Mouse (Mus musculus) forebrain, embryonic 13.5 days (tissue): ENCODE data around the gene Arpc3. TPM values are rescaled to one million over a fixed set of nuclear protein-coding genes. Genes with fewer than 3 reads are reported as not detected.

ENCODE experiments used
- ATAC-seq: fragments of 200-750 bp; cut with Nextera tagmentation; 2 replicates; pipeline ENCODE4 v1.8.0; 2017
- H3K27ac ChIP-seq: fragments of 300-500 bp; sonication (generic); 2 replicates; pipeline ENCODE4 v1.5.1; 2015; ENCODE audit warnings: inconsistent platforms, mild to moderate bottlenecking, moderate library complexity
- H3K27me3 ChIP-seq: fragments of 300-500 bp; sonication (generic); 2 replicates; pipeline ENCODE4 v1.6.1; 2015; ENCODE audit warnings: mild to moderate bottlenecking, inconsistent platforms
- H3K36me3 ChIP-seq: fragments of 300-500 bp; sonication (generic); 2 replicates; pipeline ENCODE4 v1.6.1; 2015; ENCODE audit warnings: mild to moderate bottlenecking, inconsistent platforms; ENCODE audit not compliant: poor library complexity, severe bottlenecking
- H3K4me1 ChIP-seq: fragments of 300-500 bp; sonication (generic); 2 replicates; pipeline ENCODE4 v1.6.1; 2015; ENCODE audit warnings: inconsistent platforms
- H3K4me2 ChIP-seq: fragments of 300-500 bp; sonication (generic); 2 replicates; pipeline ENCODE4 v1.6.1; 2015; ENCODE audit warnings: inconsistent platforms, mild to moderate bottlenecking, moderate library complexity
- H3K4me3 ChIP-seq: fragments of 300-500 bp; sonication (generic); 2 replicates; pipeline ENCODE4 v1.5.1; 2015; ENCODE audit warnings: mild to moderate bottlenecking, inconsistent platforms
- H3K9ac ChIP-seq: fragments of 300-500 bp; sonication (generic); 2 replicates; pipeline ENCODE4 v1.6.1; 2015; ENCODE audit warnings: mild to moderate bottlenecking, inconsistent platforms
- H3K9me3 ChIP-seq: fragments of 300-500 bp; sonication (generic); replicated peaks from 2 replicates; pipeline ENCODE4 v1.6.1; 2016; ENCODE audit warnings: inconsistent platforms
- WGBS: fragments of 180-500 bp; shearing (Covaris S2); methylation state at CpG from one replicate; pipeline ENCODE4 v1.1.7; 2015; 5-methylcytosine and 5-hydroxymethylcytosine counted together
- polyA plus RNA-seq: library from polyadenylated mRNA; unstranded; fragments of >200 nt; fragmentation: Nextera tagmentation; extraction: Ambion mirVana; gene quantifications from 2 replicates; pipeline ENCODE4 v1.2.1, GENCODE M21; 2015

Arpc3 gene
- polyA plus RNA-seq, 1 experiment from 2014 or later, result 152 TPM

GRCm38 (mm10) chr5:122461431-122461830, 69.8 kb downstream of the Arpc3 start:
- Histone ChIP-seq H3K4me2 (no peak overlapping the region), H3K9ac (no peak overlapping the region), H3K36me3 (peaks cover 100% of the 10 kb centered on the region), H3K27ac (no peak overlapping the region), H3K9me3 (no peaks in the 10 kb centered on the region), H3K4me1 (no peaks in the 10 kb centered on the region), H3K27me3 (no peaks in the 10 kb centered on the region), H3K4me3 (no peak overlapping the region)
- WGBS, result 96% methylated on average over 9 of the region's 9 CpGs
- no peak for ATAC-seq

Other genes starting within 250 kb of the Arpc3 start
- gene Ppp1cc, start 233.6 kb upstream of the Arpc3 start, polyA plus RNA-seq, result 288 TPM in 2 replicates
- 2.9 and 3.0 TPM in 2 replicates for gene Hvcn1, start 185.1 kb upstream of the Arpc3 start, polyA plus RNA-seq
- 4.8 and 4.9 TPM in 2 replicates for gene Tctn1, start 127.4 kb upstream of the Arpc3 start, polyA plus RNA-seq
- gene Pptc7, start 107.5 kb upstream of the Arpc3 start, polyA plus RNA-seq, result 7.5 and 7.7 TPM in 2 replicates
- gene Rad9b, start 37.6 kb upstream of the Arpc3 start, polyA plus RNA-seq, result 16.1 TPM in 2 replicates
- 228 and 236 TPM in 2 replicates for gene Vps29, start 37.5 kb upstream of the Arpc3 start, polyA plus RNA-seq
- 56.9 and 58.7 TPM in 2 replicates for gene Gpn3, start 20.0 kb upstream of the Arpc3 start, polyA plus RNA-seq
- gene Fam216a, start 19.5 kb upstream of the Arpc3 start, polyA plus RNA-seq, result 117 and 123 TPM in 2 replicates
- 50.3 and 53.3 TPM in 2 replicates for gene Anapc7, start 29.8 kb downstream of the Arpc3 start, polyA plus RNA-seq
- 32.2 and 34.2 TPM in 2 replicates for gene Atp2a2, start 110.3 kb downstream of the Arpc3 start, polyA plus RNA-seq
- gene Ift81, start 222.6 kb downstream of the Arpc3 start, polyA plus RNA-seq, result 63.2 and 69.7 TPM in 2 replicates